Mouse (Mus musculus): Measurements from ENCODE around the gene Wbp2nl. TPM values are rescaled to one million over a fixed set of nuclear protein-coding genes. Genes with fewer than 3 reads are reported as not detected.

The Wbp2nl gene
- polyA plus RNA-seq, 1 experiment from 2014 or later: 0.12 TPM

DNA sequence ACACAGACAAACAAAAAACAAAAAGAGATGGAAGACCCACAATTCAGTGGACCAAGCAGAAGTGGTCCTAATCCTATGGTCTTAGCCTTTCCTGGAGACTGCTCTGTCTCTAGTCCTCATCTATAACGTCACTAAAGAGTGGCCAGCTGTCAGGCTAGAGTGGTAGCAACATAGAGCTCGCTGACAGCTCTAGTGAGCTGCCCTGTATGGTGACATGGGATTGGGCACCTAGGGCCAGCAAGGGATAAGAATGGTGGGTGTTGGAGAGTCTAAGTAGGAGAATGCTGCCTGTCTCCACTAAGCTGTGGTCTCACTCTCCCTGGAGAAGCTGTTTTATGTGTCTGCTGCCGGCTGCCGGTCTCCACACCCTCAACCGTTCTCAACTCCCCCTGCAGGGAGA lies 5.9 kb upstream of the Wbp2nl start:
- Histone ChIP-seq H3K4me3 (ENCODE audit: low read depth, low read length) (no peak overlapping the region), H3K4me1 (replicated peaks; ENCODE audit: control insufficient read depth, insufficient read depth, low read length) (peaks cover 8% of the 10 kb centered on the region; the same call in 1 of the 2 replicates), H3K27me3 (ENCODE audit: control insufficient read depth, insufficient read depth, low read length) (no peaks in the 10 kb centered on the region), H3K36me3 (ENCODE audit: control insufficient read depth, insufficient read depth, low read length) (peaks cover 8% of the 10 kb centered on the region; the same call in 1 of the 2 replicates), H3K9ac (ENCODE audit: low read depth, low read length) (no peak overlapping the region; the same call in 1 of the 2 replicates), H3K4me2 (replicated peaks; ENCODE audit: low read depth, low read length) (0 out of 2 replicates have a peak overlapping the region, but pooled peaks have one; percentile 7), H3K27ac (ENCODE audit: low read depth, low read length) (peak overlapping the region; percentile 45; the same call in 1 of the 2 replicates), H3K9me3 (ENCODE audit: control insufficient read depth, low read length) (no peaks in the 10 kb centered on the region)
- peak; percentile 61 for ATAC-seq (ENCODE audit: low FRiP score)
- DNase-seq (ENCODE audit: low spot score): no peak
- 22% methylated on average over 5 of the region's 5 CpGs for WGBS

- DNase-seq (ENCODE audit: low spot score) (peak; percentile 80), ATAC-seq (ENCODE audit: low FRiP score) (peak; percentile 91)
- Histone ChIP-seq H3K4me2 (replicated peaks; ENCODE audit: low read depth, low read length) (0 out of 2 replicates have a peak overlapping the region, but pooled peaks have one; percentile 11), H3K36me3 (ENCODE audit: control insufficient read depth, insufficient read depth, low read length) (peaks cover 8% of the 10 kb centered on the region; the same call in 1 of the 2 replicates), H3K27ac (ENCODE audit: low read depth, low read length) (0 out of 2 replicates have a peak overlapping the region, but pooled peaks have one; percentile 53), H3K9ac (ENCODE audit: low read depth, low read length) (peak overlapping the region; percentile 16; the same call in 1 of the 2 replicates), H3K4me3 (ENCODE audit: low read depth, low read length) (no peak overlapping the region), H3K27me3 (ENCODE audit: control insufficient read depth, insufficient read depth, low read length) (no peaks in the 10 kb centered on the region), H3K9me3 (ENCODE audit: control insufficient read depth, low read length) (no peaks in the 10 kb centered on the region), H3K4me1 (replicated peaks; ENCODE audit: control insufficient read depth, insufficient read depth, low read length) (peaks cover 8% of the 10 kb centered on the region; the same call in 1 of the 2 replicates)
- WGBS: 7% methylated on average over 7 of the region's 7 CpGs
These were observed 5.5 kb upstream of the Wbp2nl start for GRCm38 (mm10) chr15:82293271-82293711.

DNA sequence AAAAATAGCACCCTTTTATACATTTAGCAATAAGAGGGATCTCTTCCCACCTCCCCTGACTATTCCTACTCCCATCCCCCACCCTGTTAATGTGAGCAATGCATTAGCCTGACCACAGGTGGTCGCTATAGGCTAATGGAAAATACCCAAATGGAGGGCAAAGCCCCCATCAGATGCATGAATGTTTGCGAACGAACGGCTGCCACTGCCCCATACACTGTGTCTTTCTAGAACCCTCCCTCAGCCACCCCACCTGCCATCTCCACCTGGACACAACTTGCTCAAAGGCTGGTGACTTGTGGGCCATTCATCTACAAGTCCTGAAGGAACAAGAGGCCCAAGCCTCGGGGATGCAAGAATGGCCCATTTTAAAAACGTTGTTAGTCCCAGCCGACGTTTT lies 4.7 kb upstream of the Wbp2nl start:
- no peaks in the 10 kb centered on the region for H3K27me3 ChIP-seq (ENCODE audit: control insufficient read depth, insufficient read depth, low read length)
- no peak overlapping the region for H3K27ac ChIP-seq (ENCODE audit: low read depth, low read length)
- H3K4me1 ChIP-seq (replicated peaks; ENCODE audit: control insufficient read depth, insufficient read depth, low read length): peaks cover 8% of the 10 kb centered on the region; the same call in 1 of the 2 replicates
- ATAC-seq (ENCODE audit: low FRiP score) (peak; percentile 25; the same call in 1 of the 2 replicates), DNase-seq (ENCODE audit: low spot score) (peak; percentile 53)
- WGBS: 45% methylated on average over 8 of the region's 8 CpGs
- H3K9me3 ChIP-seq (ENCODE audit: control insufficient read depth, low read length): no peaks in the 10 kb centered on the region
- H3K4me2 ChIP-seq (replicated peaks; ENCODE audit: low read depth, low read length): no peak overlapping the region
- peaks cover 5% of the 10 kb centered on the region; the same call in 1 of the 2 replicates for H3K36me3 ChIP-seq (ENCODE audit: control insufficient read depth, insufficient read depth, low read length)
- no peak overlapping the region for H3K4me3 ChIP-seq (ENCODE audit: low read depth, low read length)
- no peak overlapping the region for H3K9ac ChIP-seq (ENCODE audit: low read depth, low read length)

GRCm38 (mm10) chr15:82307107-82307506 lies 8.4 kb downstream of the Wbp2nl start:
- no peaks in the 10 kb centered on the region for H3K4me1 ChIP-seq (replicated peaks; ENCODE audit: control insufficient read depth, insufficient read depth, low read length)
- DNase-seq (ENCODE audit: low spot score) (no peak), ATAC-seq (ENCODE audit: low FRiP score) (no peak)
- no peak overlapping the region for H3K4me3 ChIP-seq (ENCODE audit: low read depth, low read length)
- H3K9me3 ChIP-seq (ENCODE audit: control insufficient read depth, low read length): no peaks in the 10 kb centered on the region
- WGBS: 64% methylated on average over 3 of the region's 3 CpGs
- no peaks in the 10 kb centered on the region for H3K27me3 ChIP-seq (ENCODE audit: control insufficient read depth, insufficient read depth, low read length)
- H3K4me2 ChIP-seq (replicated peaks; ENCODE audit: low read depth, low read length): no peak overlapping the region
- no peaks in the 10 kb centered on the region for H3K36me3 ChIP-seq (ENCODE audit: control insufficient read depth, insufficient read depth, low read length)
- no peak overlapping the region for H3K9ac ChIP-seq (ENCODE audit: low read depth, low read length)
- H3K27ac ChIP-seq (ENCODE audit: low read depth, low read length): no peak overlapping the region

- no peak overlapping the region for H3K4me2 ChIP-seq (replicated peaks; ENCODE audit: low read depth, low read length)
- H3K4me1 ChIP-seq (replicated peaks; ENCODE audit: control insufficient read depth, insufficient read depth, low read length): no peaks in the 10 kb centered on the region
- DNase-seq (ENCODE audit: low spot score): no peak
- 83% methylated on average over 3 of the region's 3 CpGs for WGBS
- no peak overlapping the region for H3K27ac ChIP-seq (ENCODE audit: low read depth, low read length)
- no peaks in the 10 kb centered on the region for H3K27me3 ChIP-seq (ENCODE audit: control insufficient read depth, insufficient read depth, low read length)
- H3K9me3 ChIP-seq (ENCODE audit: control insufficient read depth, low read length): no peaks in the 10 kb centered on the region
- H3K4me3 ChIP-seq (ENCODE audit: low read depth, low read length): no peak overlapping the region
- no peaks in the 10 kb centered on the region for H3K36me3 ChIP-seq (ENCODE audit: control insufficient read depth, insufficient read depth, low read length)
- no peak for ATAC-seq (ENCODE audit: low FRiP score)
- no peak overlapping the region for H3K9ac ChIP-seq (ENCODE audit: low read depth, low read length)
These were observed 9.7 kb downstream of the Wbp2nl start for GRCm38 (mm10) chr15:82308416-82308815.

GRCm38 (mm10) chr15:82317839-82318238 lies 19.1 kb downstream of the Wbp2nl start:
- DNase-seq (ENCODE audit: low spot score) (no peak), ATAC-seq (ENCODE audit: low FRiP score) (no peak)
- Histone ChIP-seq H3K36me3 (ENCODE audit: control insufficient read depth, insufficient read depth, low read length) (no peaks in the 10 kb centered on the region), H3K4me2 (replicated peaks; ENCODE audit: low read depth, low read length) (no peak overlapping the region), H3K9me3 (ENCODE audit: control insufficient read depth, low read length) (no peaks in the 10 kb centered on the region), H3K4me1 (replicated peaks; ENCODE audit: control insufficient read depth, insufficient read depth, low read length) (no peaks in the 10 kb centered on the region), H3K4me3 (ENCODE audit: low read depth, low read length) (no peak overlapping the region), H3K27ac (ENCODE audit: low read depth, low read length) (no peak overlapping the region), H3K27me3 (ENCODE audit: control insufficient read depth, insufficient read depth, low read length) (no peaks in the 10 kb centered on the region), H3K9ac (ENCODE audit: low read depth, low read length) (no peak overlapping the region)
- 82% methylated on average over 6 of the region's 6 CpGs for WGBS

DNA sequence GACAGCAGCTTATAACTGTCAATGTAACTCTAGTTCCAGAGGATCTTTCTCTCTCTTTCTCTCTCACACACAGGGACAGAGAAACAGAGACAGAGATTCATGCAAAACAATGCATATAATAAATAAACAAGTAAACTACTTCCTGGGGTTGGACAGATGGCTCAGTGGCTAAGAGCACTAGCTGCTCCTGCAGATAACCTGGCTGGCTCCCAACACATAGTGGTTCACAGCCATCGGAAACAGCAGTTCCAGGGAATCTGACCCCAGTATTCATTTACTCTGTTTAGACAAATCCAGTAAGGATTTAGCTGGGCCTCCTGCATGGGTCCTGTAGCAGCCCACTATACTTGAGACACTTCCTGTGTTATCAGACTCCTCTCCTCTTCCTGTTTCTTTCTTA lies 20.9 kb downstream of the Wbp2nl start:
- ATAC-seq (ENCODE audit: low FRiP score) (no peak), DNase-seq (ENCODE audit: low spot score) (no peak)
- Histone ChIP-seq H3K4me1 (replicated peaks; ENCODE audit: control insufficient read depth, insufficient read depth, low read length) (no peaks in the 10 kb centered on the region), H3K9ac (ENCODE audit: low read depth, low read length) (no peak overlapping the region), H3K4me3 (ENCODE audit: low read depth, low read length) (no peak overlapping the region), H3K36me3 (ENCODE audit: control insufficient read depth, insufficient read depth, low read length) (no peaks in the 10 kb centered on the region), H3K4me2 (replicated peaks; ENCODE audit: low read depth, low read length) (no peak overlapping the region), H3K27ac (ENCODE audit: low read depth, low read length) (no peak overlapping the region), H3K27me3 (ENCODE audit: control insufficient read depth, insufficient read depth, low read length) (no peaks in the 10 kb centered on the region), H3K9me3 (ENCODE audit: control insufficient read depth, low read length) (no peaks in the 10 kb centered on the region)
- 88% methylated on average over 1 of the region's 1 CpGs for WGBS

- WGBS: 82% methylated on average over 8 of the region's 8 CpGs
- Histone ChIP-seq H3K9ac (ENCODE audit: low read depth, low read length) (no peak overlapping the region), H3K9me3 (ENCODE audit: control insufficient read depth, low read length) (no peaks in the 10 kb centered on the region), H3K27me3 (ENCODE audit: control insufficient read depth, insufficient read depth, low read length) (no peaks in the 10 kb centered on the region), H3K27ac (ENCODE audit: low read depth, low read length) (no peak overlapping the region), H3K4me2 (replicated peaks; ENCODE audit: low read depth, low read length) (no peak overlapping the region), H3K4me1 (replicated peaks; ENCODE audit: control insufficient read depth, insufficient read depth, low read length) (no peaks in the 10 kb centered on the region), H3K4me3 (ENCODE audit: low read depth, low read length) (no peak overlapping the region), H3K36me3 (ENCODE audit: control insufficient read depth, insufficient read depth, low read length) (no peaks in the 10 kb centered on the region)
- no peak for ATAC-seq (ENCODE audit: low FRiP score)
- no peak for DNase-seq (ENCODE audit: low spot score)
These were observed 23.4 kb downstream of the Wbp2nl start for GRCm38 (mm10) chr15:82322195-82322594.

DNA sequence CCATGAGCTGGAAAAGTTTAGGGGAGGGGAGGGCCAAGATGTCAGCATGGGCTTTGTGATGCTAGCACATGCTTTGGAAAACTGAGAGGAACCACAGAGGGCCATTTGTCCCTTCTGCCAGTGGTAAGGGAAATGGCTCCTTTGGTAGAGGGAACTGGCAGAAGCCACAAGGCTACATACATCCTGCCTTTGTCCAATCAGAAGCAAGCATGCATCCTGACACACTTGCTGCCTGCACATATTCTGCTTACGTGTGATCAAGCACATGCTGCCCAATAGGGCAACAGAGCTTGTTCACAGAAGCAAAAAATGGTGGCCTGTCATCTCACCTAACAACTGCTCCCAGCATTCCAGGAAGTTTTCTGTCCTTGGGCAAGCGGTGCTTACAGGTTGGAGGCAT lies 26.6 kb downstream of the Wbp2nl start:
- no peak overlapping the region for H3K27ac ChIP-seq (ENCODE audit: low read depth, low read length)
- 77% methylated on average over 2 of the region's 2 CpGs for WGBS
- H3K36me3 ChIP-seq (ENCODE audit: control insufficient read depth, insufficient read depth, low read length): no peaks in the 10 kb centered on the region
- no peaks in the 10 kb centered on the region for H3K27me3 ChIP-seq (ENCODE audit: control insufficient read depth, insufficient read depth, low read length)
- H3K4me2 ChIP-seq (replicated peaks; ENCODE audit: low read depth, low read length): no peak overlapping the region
- ATAC-seq (ENCODE audit: low FRiP score): no peak
- H3K4me3 ChIP-seq (ENCODE audit: low read depth, low read length): no peak overlapping the region
- no peak overlapping the region for H3K9ac ChIP-seq (ENCODE audit: low read depth, low read length)
- DNase-seq (ENCODE audit: low spot score): no peak
- no peaks in the 10 kb centered on the region for H3K9me3 ChIP-seq (ENCODE audit: control insufficient read depth, low read length)
- H3K4me1 ChIP-seq (replicated peaks; ENCODE audit: control insufficient read depth, insufficient read depth, low read length): no peaks in the 10 kb centered on the region

Data from hindbrain, embryonic 11.5 days (tissue).